In the genomic region with DNA sequence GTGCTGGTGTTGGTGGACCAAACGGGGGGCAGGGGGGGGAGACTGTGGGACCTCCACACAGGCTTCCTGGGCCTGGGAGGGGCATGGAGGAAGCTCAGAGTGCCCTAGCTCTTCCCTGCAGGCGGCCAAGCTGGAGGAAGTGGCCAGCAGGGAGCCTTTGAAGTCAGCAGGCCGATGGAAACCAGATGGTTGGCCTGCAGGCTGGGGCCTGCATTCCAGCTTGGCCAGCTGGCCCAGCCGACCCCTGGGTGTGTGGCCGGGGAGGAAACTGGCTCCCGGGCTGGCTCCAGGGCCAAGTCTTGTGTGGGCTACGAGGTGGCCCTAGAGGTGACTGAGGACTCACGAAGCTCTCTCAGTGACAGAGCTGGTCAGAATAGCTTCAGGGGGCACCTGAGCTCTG, we compare ENCODE assay signal across 9 mouse cellular contexts. TPM values are rescaled to one million over a fixed set of nuclear protein-coding genes. Genes with fewer than 3 reads are reported as not detected.
DNase-seq lines count a peak whose midpoint lies in the region; ATAC-seq lines count a peak whose summit lies in the region.
"Had no signal": no experiment of that assay in that cellular context is flagged by ENCODE, and none has a peak within 500 bp of the region (broad histone marks: within the 10 kb centered on the region; RNA-seq: fewer than 3 reads in every experiment).

No protein-coding gene starts in this region.

- peaks cover 45% of the 10 kb centered on the region for H3K36me3 ChIP-seq in heart, embryonic 13.5 days
- peaks cover 55% of the 10 kb centered on the region for H3K36me3 ChIP-seq in kidney, embryonic 15.5 days

- peak overlapping the region; percentile 92 for H3K4me2 ChIP-seq in heart, embryonic 13.5 days
- H3K4me2 ChIP-seq in kidney, embryonic 15.5 days = peak overlapping the region; percentile 26

- 13% methylated on average over 8 of the region's 8 CpGs for WGBS in heart, embryonic 13.5 days
- WGBS in kidney, embryonic 15.5 days = 14% methylated on average over 8 of the region's 8 CpGs

- H3K4me1 ChIP-seq in heart, embryonic 13.5 days = peaks cover 93% of the 10 kb centered on the region
- peaks cover 94% of the 10 kb centered on the region for H3K4me1 ChIP-seq in kidney, embryonic 15.5 days

- peak overlapping the region; percentile 68 for H3K9ac ChIP-seq in heart, embryonic 13.5 days
- H3K9ac ChIP-seq in kidney, embryonic 15.5 days = no peak overlapping the region

- ATAC-seq in heart, embryonic 13.5 days (ENCODE audit: extremely low read depth, insufficient number of reproducible peaks, low FRiP score, low TSS enrichment) = no peak
- ATAC-seq in kidney, embryonic 15.5 days (replicated peaks; ENCODE audit: low FRiP score) = peak; percentile 27; the same call in 1 of the 2 replicates

- H3K4me3 ChIP-seq in heart, embryonic 13.5 days = peak overlapping the region; percentile 97
- peak overlapping the region; percentile 6; the same call in 1 of the 2 replicates for H3K4me3 ChIP-seq in kidney, embryonic 15.5 days (replicated peaks)

- peak; percentile 46 for DNase-seq in ovary, postnatal 14 days (ENCODE audit: low spot score)
- DNase-seq in ovary, adult 18-20 months (ENCODE audit: low spot score) = no peak
- DNase-seq in embryo, embryonic 10 days (ENCODE audit: low spot score) = peak; percentile 83
- DNase-seq in lung, postnatal 4 days = peak; percentile 82 to 94
- peak; percentile 57 for DNase-seq in testis, postnatal 14 days (ENCODE audit: low spot score)
- DNase-seq in spleen, postnatal 36 days (ENCODE audit: low spot score in 2 of 2) = no peak

- H3K27me3 ChIP-seq in heart, embryonic 13.5 days (replicated peaks) = no peaks in the 10 kb centered on the region
- H3K27me3 ChIP-seq in kidney, embryonic 15.5 days = no peaks in the 10 kb centered on the region

- peak overlapping the region; percentile 68 for H3K27ac ChIP-seq in heart, embryonic 13.5 days (replicated peaks)
- H3K27ac ChIP-seq in kidney, embryonic 15.5 days = peak overlapping the region; percentile 82

- H3K9me3 ChIP-seq in heart, embryonic 13.5 days = no peaks in the 10 kb centered on the region
- H3K9me3 ChIP-seq in kidney, embryonic 15.5 days (replicated peaks) = no peaks in the 10 kb centered on the region

RNA-seq across cellular contexts. Expression of gene Arid3a, which starts 5.9 kb away (rescaled TPM):
- 3.4 and 4.2 TPM in 2 replicates for polyA plus RNA-seq in heart, embryonic 13.5 days (2015; fragmentation: Nextera tagmentation; extraction: Ambion mirVana)
- 7.3 and 7.4 TPM in 2 replicates for polyA plus RNA-seq in kidney, embryonic 15.5 days (2015; fragmentation: Nextera tagmentation; extraction: Ambion mirVana)

RNA-seq across cellular contexts. Expression of gene R3hdm4, which starts 11.7 kb away (rescaled TPM):
- polyA plus RNA-seq in heart, embryonic 13.5 days (2015; fragmentation: Nextera tagmentation; extraction: Ambion mirVana) = 95.6 and 100 TPM in 2 replicates
- polyA plus RNA-seq in kidney, embryonic 15.5 days (2015; fragmentation: Nextera tagmentation; extraction: Ambion mirVana) = 142 and 155 TPM in 2 replicates

RNA-seq across cellular contexts. Expression of gene Kiss1r, which starts 16.0 kb away (rescaled TPM):
- 0.60 and 0.67 TPM in 2 replicates for polyA plus RNA-seq in heart, embryonic 13.5 days (2015; fragmentation: Nextera tagmentation; extraction: Ambion mirVana)
- 0.71 and 1.2 TPM in 2 replicates for polyA plus RNA-seq in kidney, embryonic 15.5 days (2015; fragmentation: Nextera tagmentation; extraction: Ambion mirVana)

RNA-seq across cellular contexts. Expression of gene Gm26602, which starts 22.1 kb away (rescaled TPM):
- polyA plus RNA-seq in heart, embryonic 13.5 days (2015; fragmentation: Nextera tagmentation; extraction: Ambion mirVana) = 1.7 TPM in 1 of 2 replicates, not detected in the other
- polyA plus RNA-seq in kidney, embryonic 15.5 days (2015; fragmentation: Nextera tagmentation; extraction: Ambion mirVana) = 0.96 and 14.1 TPM in 2 replicates
- polyA plus RNA-seq: liver, adult 2 months had no signal

RNA-seq across cellular contexts. Expression of gene Med16, which starts 24.0 kb away (rescaled TPM):
- 41.8 and 42.1 TPM in 2 replicates for polyA plus RNA-seq in heart, embryonic 13.5 days (2015; fragmentation: Nextera tagmentation; extraction: Ambion mirVana)
- 59.6 and 70.7 TPM in 2 replicates for polyA plus RNA-seq in kidney, embryonic 15.5 days (2015; fragmentation: Nextera tagmentation; extraction: Ambion mirVana)

Comparison
In these comparisons a context has a peak if more than half of its experiments do, and no peak if none do; other contexts are left out.
1. DNase-seq: peak in ovary, postnatal 14 days (single experiment), embryo, embryonic 10 days (single experiment), lung, postnatal 4 days (2 of 2) and testis, postnatal 14 days (single experiment); none in ovary, adult 18-20 months (single experiment) and spleen, postnatal 36 days (0 of 2).